Mouse (Mus musculus) frontal cortex, postnatal 14 days (tissue): Measurements from ENCODE around the gene Mrpl49.

ENCODE experiments used
- DNase-seq, 2 experiments: peaks; one replicate each; pipeline ENCODE4 v3.0.0; 2022; ENCODE audit warnings: low spot score in 2 of 2

Gene Mrpl49

DNA sequence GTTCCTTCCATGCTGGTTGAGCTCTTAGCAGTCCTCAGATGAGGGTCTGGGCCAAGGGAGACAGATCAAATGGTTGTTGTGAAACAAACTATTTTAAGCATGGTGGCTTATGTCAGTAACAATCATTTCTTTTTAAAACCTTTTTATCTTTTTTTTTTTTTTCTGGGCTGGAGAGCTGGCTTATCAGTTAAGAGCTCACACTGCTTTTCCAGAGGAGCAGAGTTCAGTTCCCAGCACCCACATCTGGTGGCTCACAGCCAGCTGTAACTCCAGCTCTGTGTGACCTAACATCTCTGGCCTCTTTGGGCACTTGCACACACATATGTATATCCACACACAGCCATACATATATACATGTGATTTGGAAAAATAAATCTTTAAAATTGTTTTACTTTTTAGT lies 19.9 kb downstream of the Mrpl49 start:
- no peak for DNase-seq

DNA sequence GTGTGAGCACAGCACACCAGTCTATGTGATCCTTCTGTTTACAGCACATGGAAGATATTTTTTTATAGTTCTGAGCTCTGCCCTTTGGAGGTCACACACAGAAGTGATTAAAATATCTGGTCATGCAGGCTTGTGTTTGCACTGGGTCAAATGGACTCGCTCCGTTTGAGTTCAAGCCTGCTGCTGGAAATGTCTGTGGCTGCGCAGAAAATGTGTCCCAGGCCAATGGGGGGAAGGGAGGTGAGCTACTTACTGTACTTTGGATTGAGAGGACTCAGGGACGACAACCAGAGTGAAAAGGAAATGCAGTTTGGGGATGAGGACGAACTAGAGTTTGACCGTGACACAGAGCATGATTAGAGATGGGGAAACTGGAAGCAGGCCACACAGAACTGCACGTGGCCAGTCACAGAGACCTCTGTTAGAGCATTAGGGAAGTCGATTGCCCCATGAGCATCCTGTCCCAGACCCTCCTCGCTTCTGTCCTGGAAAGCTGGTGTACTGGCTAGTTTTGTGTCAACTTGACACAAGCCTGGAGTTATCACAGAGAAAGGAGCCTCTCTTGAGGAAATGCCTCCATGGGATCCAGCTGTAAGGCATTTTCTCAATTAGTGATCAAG lies 21.5 kb downstream of the Mrpl49 start:
- DNase-seq, result no peak

DNA sequence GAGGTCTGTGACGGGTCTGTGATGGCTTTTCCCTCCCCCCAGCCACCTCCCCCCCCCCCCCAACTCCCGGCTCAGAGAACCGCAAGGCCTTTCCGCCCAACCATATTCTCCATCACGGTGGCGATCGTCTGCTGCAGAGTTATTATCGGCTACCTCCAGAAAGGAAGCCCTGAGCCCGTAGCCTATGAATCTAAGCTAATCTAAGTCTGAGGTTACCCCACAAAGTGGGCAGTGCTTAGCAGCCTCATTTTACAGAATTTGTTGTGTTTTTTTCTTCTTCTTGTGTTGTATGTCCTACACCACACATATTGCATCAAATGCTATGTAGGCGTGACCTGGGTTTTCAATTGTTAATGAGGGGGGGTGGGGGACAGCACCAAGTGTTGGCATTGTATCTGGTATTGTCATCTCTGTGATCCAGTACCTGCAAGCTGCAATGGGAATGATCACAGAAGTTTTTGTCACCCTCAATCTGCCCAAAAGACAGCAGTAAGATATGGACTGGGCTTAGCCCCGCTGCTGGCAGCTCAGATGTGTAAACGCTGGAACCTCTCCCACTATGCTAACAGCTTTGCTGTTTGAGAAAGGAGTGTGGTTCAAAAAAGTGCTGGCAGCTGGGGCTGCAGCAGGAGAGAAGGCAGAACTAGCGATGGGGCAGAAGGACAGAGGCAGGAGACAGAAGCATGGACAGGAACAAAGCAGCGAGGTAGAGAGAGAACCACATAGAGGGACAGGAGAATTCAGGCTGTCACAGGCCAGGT lies 26.9 kb downstream of the Mrpl49 start:
- no peak for DNase-seq

DNA sequence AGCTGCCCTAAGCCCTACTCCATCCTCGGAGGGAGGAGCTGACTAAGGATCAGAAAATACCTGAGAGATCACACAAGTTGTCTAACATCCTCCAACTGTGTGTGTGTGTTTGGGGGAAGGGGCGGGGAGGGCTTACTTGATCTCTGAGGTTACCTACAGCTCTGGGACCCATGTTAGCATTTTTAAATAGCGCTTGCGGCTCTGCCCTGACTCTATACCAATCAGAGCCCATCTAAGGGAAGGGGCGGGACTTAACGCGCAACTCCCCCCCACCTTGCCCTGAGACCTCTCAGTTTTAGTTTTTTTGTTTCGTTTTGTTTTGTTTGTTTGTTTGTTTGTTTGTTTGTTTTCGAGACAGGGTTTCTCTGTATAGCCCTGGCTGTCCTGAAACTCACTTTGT lies 28.2 kb downstream of the Mrpl49 start:
- DNase-seq, result no peak

DNA sequence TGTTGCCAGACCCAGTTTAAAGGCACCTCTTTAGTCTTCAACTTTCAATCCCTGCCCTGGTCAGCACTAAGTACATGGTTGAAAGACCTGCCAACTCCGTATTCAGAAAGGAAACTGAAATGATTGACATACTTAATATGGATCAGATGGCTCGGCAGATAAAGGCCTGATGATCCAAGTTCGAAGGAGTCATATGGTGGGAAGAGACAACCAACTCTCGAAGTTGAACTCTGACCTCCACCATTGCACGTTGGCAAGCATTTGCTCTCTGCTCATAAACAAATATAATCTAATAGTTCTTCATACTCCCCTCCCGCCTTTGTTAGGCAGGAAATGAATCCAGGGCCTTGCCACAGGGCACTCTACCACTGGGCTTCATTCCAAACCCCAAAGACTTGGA lies 28.6 kb downstream of the Mrpl49 start:
- DNase-seq, result no peak

DNA sequence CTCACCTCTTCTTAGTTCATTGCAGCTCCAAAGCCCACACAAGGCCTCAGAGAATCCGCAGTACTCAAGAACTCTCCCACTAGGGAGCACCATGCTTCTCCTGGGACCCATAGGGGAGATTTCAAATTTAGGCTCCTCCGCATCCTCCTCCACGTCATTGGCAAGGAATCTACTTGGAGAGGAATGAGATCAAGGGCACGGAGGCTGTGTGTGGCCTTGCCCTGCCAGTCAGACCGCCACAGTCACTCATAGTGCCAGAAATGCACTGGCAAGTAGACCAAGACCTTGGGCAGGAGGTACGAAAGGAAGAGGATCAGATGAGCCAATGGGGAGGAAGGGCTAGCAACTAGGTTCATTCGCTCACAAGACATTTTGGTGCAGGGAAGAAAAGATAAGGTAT lies 33.7 kb downstream of the Mrpl49 start:
- DNase-seq, result no peak

DNA sequence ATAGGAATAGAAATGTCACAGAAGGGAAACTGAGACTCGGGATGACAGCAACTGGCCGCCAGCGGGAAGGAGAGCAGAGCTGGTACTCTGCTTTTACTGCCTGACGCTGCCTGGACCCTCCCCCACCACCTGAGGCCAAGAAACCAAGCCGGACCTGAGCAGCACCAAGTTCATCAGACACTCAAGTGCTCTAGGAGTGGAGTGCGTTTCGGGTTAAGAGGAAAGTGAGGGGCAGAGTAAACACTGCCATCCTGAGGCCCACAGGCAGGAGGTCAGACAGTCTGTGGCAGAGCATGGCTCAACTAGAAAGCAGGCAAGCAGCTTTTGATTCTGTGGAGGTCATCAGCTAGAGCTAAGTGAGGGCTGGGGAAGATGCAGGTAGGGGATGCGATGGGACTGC lies 34.5 kb downstream of the Mrpl49 start:
- DNase-seq, result no peak

DNA sequence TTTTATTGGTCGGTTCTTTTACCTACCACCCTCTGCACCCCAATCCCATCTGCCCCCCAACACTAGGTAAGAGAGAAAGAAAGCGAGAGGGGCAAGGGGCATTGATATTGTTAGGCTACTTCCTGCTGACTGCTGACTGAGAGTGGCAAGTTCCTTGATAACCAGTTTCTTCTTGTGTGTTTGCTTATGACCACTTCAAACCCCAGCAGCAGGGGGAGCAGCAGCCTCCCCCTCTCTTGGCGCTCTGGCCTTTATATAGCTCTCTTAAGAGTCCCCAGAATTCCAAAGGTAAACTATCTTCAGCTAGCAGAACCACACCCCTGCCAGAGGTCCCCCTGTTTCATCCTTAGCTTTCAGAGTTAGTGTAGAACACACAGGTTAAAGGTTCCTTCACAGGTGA lies 37.3 kb downstream of the Mrpl49 start:
- DNase-seq, result no peak

DNA sequence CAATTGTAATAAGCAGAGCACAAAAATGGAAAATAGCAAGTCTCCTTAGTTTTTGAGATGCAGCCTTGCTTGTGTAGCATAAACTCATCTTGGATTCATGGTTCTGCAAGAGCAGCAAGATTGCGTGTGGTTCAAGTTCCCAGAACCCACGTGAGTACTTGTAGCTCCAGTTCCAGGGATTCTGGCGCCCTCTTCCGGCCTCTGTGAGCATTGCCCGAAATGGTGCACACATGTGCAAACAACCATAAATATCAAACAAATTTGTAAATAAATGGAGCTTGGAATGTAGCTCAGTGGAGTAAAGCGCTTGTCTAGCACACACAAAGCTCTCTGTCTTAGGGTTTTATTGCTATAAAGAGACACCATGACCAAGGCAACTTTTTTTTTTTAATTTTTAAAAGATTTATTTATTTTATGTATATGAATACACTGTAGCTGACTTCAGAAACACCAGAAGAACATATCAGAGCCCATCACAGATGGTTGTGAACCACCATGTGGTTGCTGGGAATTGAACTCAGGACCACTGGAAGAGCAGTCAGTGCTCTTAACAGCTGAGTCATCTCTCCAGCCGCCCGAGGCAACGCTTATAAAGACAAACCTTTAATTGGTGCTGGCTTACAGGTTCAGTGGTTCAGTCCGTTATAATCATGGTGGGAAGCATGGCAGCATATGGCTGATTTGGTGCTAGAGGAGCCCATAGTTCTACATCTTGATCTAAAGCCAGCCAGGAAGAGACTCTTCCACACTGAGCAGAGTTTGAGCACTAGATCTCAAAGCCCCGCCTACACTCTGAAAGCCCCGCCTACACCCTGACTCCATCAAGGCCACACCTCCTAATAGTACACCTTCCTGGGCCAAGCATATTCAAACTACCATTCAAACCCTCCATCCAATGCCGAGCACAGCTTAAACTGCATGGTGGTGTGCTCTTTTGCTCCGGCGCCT lies 39.2 kb downstream of the Mrpl49 start:
- DNase-seq, result peak; percentile 64 to 81

DNA sequence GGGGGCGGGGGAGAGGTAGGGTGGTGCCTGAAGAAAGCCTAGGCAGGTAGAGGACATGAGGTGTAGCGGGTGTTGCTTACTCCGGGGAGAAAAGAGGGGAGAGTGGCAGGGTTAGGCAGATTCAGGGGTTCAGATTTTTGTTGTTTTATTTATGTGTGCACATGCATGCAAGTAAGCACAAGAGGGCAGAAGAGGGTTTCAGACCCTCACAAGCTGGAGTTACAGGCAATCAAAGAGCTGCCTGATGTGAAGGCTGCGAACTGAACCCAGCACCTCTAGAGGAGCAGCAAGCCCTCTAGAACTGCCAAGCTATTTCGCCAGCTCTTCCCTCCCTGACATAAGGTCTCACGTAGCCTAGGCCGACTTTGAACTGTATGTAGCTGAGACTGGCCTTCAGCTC lies 41.1 kb downstream of the Mrpl49 start:
- no peak for DNase-seq

DNA sequence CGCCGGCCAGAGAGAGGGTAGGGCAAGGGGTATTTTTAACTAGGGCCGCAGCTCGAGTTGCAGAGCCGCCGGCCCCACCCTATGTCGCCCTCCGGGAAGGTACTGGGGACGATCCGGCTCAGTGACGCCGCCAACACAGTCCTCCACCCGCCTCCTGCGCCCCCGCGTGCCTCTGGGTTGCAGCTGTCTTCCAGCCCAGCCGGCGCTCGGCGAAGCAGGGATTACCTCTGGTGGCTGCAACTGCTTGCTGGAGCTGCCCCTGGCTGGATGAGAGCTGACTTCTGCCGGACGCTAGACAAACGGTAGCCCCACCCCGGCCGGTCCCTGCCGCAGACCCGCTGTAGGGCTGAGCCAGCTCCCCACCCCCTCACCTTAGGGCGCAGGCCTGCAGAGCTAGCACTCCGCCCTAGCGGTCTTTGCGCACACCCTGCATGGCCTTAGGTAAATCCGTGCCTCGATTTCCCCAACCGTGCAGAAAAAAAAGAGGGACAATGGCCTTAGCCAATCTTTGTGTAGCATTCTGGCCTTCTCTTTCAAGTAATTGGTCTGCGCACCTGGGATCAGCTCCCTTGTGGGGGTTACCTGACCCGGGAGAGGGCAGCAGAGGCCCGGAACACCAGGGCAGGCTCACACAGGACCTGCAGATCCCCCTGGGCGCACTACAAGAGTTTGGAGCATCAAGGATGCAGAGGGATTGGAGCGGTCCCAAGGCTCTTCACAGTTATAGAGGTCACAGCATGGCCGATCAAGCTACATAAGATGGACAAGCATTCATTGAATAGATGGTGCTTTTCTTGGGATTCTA lies 41.9 kb downstream of the Mrpl49 start, which contains the start of gene Capn1:
Gene Capn1 (minus strand): TSS at position 387 of the 805 bp plus-strand sequence.
- peak; percentile 22 to 45 for DNase-seq

DNA sequence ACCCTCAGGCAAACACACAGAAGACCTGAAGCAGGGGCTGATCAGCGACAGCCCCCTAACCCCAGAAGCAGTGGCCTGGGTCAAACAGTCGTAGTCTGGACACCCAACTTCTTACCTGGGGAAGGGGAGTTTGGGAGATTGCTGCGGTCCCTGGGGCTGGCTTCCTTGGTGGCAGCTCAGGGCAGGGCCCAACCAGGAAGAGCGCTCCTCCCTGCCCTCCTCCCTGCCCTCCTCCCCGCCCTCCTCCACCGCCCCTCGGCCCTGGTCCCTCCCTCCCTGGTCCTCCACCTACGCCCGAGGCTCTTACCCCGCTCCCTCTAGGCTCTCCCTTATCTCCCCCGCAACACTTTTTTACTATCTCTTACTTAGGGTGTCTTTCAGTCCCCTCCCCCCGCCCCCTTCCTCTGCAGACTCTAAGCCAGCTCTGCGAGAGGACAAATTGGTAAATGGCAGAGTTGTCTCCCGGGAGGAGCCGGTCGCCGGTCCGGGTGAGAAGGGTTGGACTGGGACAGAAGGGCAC lies 42.5 kb downstream of the Mrpl49 start:
- DNase-seq, result no peak

DNA sequence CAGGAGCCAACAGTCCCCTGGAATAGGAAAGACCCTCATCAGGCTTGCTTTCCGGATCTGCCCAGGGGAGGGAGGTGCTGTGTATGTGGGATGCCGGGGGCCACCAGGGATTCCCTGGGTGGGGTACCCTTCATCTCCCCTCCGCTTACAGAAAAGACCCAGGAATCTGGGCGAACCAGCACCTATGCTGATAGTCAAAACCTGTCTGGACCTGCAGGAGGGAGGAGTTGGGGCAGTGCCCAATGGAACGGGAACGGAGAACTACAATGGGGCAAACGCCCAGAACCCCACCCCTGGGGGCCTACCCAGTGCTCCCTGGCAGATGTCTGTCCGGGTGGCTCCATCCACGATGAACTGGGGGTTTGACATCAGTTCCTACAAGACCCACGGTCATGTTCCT lies 43.9 kb downstream of the Mrpl49 start:
- no peak for DNase-seq

DNA sequence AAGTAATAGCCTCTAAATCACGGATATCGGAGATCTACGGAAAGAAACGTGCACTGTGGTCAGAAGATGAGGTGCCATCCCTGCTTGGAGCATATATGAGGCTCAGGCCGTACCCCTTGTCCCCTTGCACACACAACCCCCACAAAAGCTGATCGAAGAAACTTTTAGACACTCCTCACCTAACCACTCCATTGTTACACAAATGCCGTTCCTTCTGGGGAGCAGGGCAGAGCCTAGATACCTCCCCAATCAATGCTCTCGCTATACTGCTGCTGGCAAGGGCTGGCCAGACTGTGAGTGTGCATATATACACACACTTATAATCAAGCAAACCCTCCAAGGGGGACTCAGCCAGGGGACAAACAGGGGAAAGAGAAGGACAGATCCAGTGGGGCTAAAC lies 48.4 kb downstream of the Mrpl49 start:
- DNase-seq, result no peak

DNA sequence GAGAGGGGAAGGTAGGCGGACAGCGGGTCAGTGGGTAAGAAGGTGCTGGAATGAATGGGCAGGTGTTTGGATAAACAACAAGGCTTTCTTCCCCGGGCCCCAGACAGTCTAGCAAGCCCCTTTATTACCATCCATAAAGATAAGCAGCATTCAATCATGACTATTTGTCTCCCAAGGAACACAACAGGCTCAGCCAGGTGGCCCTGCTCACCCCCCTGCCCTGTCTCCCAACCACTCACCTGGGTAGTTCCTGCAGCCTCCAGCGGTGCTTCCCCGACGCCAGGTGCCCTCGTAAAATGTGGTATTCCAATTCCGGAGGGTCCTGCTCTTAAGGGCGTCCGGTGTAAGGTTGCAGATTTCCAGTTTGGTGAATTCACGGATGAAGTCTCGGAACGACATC lies 50.6 kb downstream of the Mrpl49 start:
- DNase-seq, result no peak

DNA sequence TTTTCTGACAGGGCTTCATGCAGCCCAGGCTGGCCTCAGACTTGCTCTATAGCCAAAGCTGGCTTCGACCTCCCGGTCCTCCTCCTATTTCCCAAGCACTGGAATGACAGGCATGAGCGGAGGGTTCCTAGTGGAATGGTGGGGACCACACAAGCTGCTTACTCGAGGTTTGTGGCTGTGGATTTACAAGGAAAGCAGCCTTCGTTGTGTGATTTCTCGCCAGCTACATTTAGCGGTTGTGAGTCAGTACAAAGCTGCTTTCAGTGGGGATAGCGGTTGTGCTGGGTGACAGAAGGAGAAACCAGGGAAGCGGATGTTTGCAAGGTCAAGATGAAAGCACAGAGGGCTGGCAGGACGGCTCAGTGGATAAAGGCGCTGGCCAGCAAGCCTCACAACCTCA lies 52.0 kb downstream of the Mrpl49 start:
- DNase-seq, result no peak
